ENCODE assay signal across 25 mouse cellular contexts in the genomic region with DNA sequence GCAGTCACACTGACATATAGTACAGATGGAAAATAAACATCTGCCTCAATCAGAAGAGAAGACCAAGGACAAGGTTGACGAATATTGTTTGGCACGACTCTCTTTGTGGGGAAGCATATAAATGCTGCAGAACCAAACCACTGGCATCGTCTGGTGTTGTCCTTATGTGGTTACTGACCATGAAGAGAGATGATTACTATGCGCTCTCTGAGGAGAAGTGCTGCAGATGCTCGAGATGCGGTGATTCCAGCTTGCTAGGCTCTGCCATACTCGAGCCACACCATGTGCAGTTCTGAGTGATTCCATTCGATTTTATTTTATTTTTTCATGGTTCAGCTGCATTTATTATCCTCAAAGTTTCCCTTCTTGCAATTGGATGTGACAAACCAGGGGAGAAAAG.
A peak's percentile ranks its signal among the peaks of the same experiment; 100 is the strongest.
DNase-seq lines count a peak whose midpoint lies in the region; ATAC-seq lines count a peak whose summit lies in the region.
"Had no signal": no experiment of that assay in that cellular context is flagged by ENCODE, and none has a peak within 500 bp of the region (broad histone marks: within the 10 kb centered on the region; RNA-seq: fewer than 3 reads in every experiment).

No protein-coding gene starts in this region.

- H3K9ac ChIP-seq in hindbrain, embryonic 14.5 days: no peak overlapping the region
- H3K9ac ChIP-seq in hindbrain, embryonic 11.5 days (ENCODE audit: low read depth, low read length): no peak overlapping the region
- no peak overlapping the region for H3K9ac ChIP-seq in neural tube, embryonic 14.5 days (replicated peaks; ENCODE audit: low read depth, low read length)
- H3K9ac ChIP-seq: forebrain, embryonic 13.5 days; forebrain, postnatal 0 days; heart, embryonic 13.5 days; hindbrain, embryonic 13.5 days had no signal

- DNase-seq in hindbrain, embryonic 14.5 days (ENCODE audit: low spot score): no peak
- DNase-seq in hindbrain, embryonic 11.5 days (ENCODE audit: low spot score): no peak
- peak; percentile 2 for DNase-seq in retina, postnatal 1 day
- DNase-seq in retina, embryonic 14.5 days (ENCODE audit: low spot score): no peak
- no peak for DNase-seq in heart, adult 18-20 months
- DNase-seq: adrenal gland, adult 2 months; adrenal gland, postnatal 14 days; cerebellum, adult 11-12 months; cerebellum, adult 8-10 months; cerebellum, postnatal 10 days; cerebellum, postnatal 36 days; embryo, embryonic 11 days; gastrocnemius, postnatal 25 days; heart, adult 2 months; heart, postnatal 14 days; heart, postnatal 4 days had no signal

- H3K27ac ChIP-seq in hindbrain, embryonic 14.5 days: no peak overlapping the region
- no peak overlapping the region for H3K27ac ChIP-seq in hindbrain, embryonic 11.5 days (ENCODE audit: low read depth, low read length)
- no peak overlapping the region for H3K27ac ChIP-seq in neural tube, embryonic 14.5 days (ENCODE audit: low read depth, low read length)
- H3K27ac ChIP-seq: forebrain, embryonic 13.5 days; heart, adult 2 months; heart, embryonic 10.5 days; heart, embryonic 13.5 days; hindbrain, embryonic 13.5 days had no signal

- no peaks in the 10 kb centered on the region for H3K36me3 ChIP-seq in hindbrain, embryonic 14.5 days (replicated peaks; ENCODE audit: control insufficient read depth, insufficient read depth)
- no peaks in the 10 kb centered on the region for H3K36me3 ChIP-seq in hindbrain, embryonic 11.5 days (ENCODE audit: control insufficient read depth, insufficient read depth, low read length)
- H3K36me3 ChIP-seq in neural tube, embryonic 14.5 days (ENCODE audit: control insufficient read depth, insufficient read depth, low read length): no peaks in the 10 kb centered on the region
- H3K36me3 ChIP-seq: heart, embryonic 10.5 days; heart, embryonic 13.5 days; hindbrain, embryonic 13.5 days had no signal

- ATAC-seq in hindbrain, embryonic 14.5 days (ENCODE audit: low FRiP score): 0 out of 2 replicates have a peak, but pooled peaks have one; percentile 34
- no peak for ATAC-seq in hindbrain, embryonic 11.5 days (ENCODE audit: low FRiP score)
- ATAC-seq in neural tube, embryonic 14.5 days (ENCODE audit: low read depth): peak; percentile 58; the same call in 1 of the 2 replicates
- ATAC-seq: CD4-positive, CD25-positive, alpha-beta regulatory T cell, adult 4 months; forebrain, embryonic 13.5 days; forebrain, postnatal 0 days; intestine, postnatal 0 days had no signal

- WGBS in hindbrain, embryonic 14.5 days: 63% methylated on average over 8 of the region's 8 CpGs
- WGBS in hindbrain, embryonic 11.5 days: 81% methylated on average over 8 of the region's 8 CpGs
- WGBS in neural tube, embryonic 14.5 days: 72% methylated on average over 8 of the region's 8 CpGs

- H3K9me3 ChIP-seq in hindbrain, embryonic 14.5 days (ENCODE audit: control insufficient read depth, low read length): no peaks in the 10 kb centered on the region
- no peaks in the 10 kb centered on the region for H3K9me3 ChIP-seq in hindbrain, embryonic 11.5 days (ENCODE audit: control insufficient read depth, low read length)
- H3K9me3 ChIP-seq in neural tube, embryonic 14.5 days (ENCODE audit: control insufficient read depth, low read length): no peaks in the 10 kb centered on the region
- H3K9me3 ChIP-seq: forebrain, embryonic 13.5 days; heart, embryonic 10.5 days; heart, embryonic 13.5 days; hindbrain, embryonic 13.5 days had no signal

- no peak overlapping the region for H3K4me3 ChIP-seq in hindbrain, embryonic 14.5 days (replicated peaks; ENCODE audit: low read length)
- no peak overlapping the region for H3K4me3 ChIP-seq in hindbrain, embryonic 11.5 days (ENCODE audit: low read depth, low read length)
- H3K4me3 ChIP-seq in neural tube, embryonic 14.5 days (ENCODE audit: low read depth, low read length): no peak overlapping the region
- H3K4me3 ChIP-seq: erythroblast, embryonic 14.5 days; forebrain, embryonic 13.5 days; heart, adult 2 months; heart, embryonic 10.5 days; heart, embryonic 13.5 days; hindbrain, embryonic 13.5 days had no signal

- H3K4me1 ChIP-seq in hindbrain, embryonic 14.5 days (replicated peaks; ENCODE audit: control insufficient read depth, insufficient read depth, low read length): no peaks in the 10 kb centered on the region
- no peaks in the 10 kb centered on the region for H3K4me1 ChIP-seq in hindbrain, embryonic 11.5 days (replicated peaks; ENCODE audit: control insufficient read depth, insufficient read depth, low read length)
- no peaks in the 10 kb centered on the region for H3K4me1 ChIP-seq in neural tube, embryonic 14.5 days (ENCODE audit: control insufficient read depth, insufficient read depth, low read length)
- H3K4me1 ChIP-seq: forebrain, embryonic 13.5 days; heart, embryonic 10.5 days; heart, embryonic 13.5 days; hindbrain, embryonic 13.5 days had no signal

- no peaks in the 10 kb centered on the region for H3K27me3 ChIP-seq in hindbrain, embryonic 14.5 days (ENCODE audit: control insufficient read depth, insufficient read depth, low read length)
- H3K27me3 ChIP-seq in hindbrain, embryonic 11.5 days (ENCODE audit: control insufficient read depth, insufficient read depth, low read length): no peaks in the 10 kb centered on the region
- no peaks in the 10 kb centered on the region for H3K27me3 ChIP-seq in neural tube, embryonic 14.5 days (ENCODE audit: control insufficient read depth, insufficient read depth, low read length)
- H3K27me3 ChIP-seq: forebrain, embryonic 13.5 days; heart, embryonic 13.5 days; hindbrain, embryonic 13.5 days had no signal

- H3K4me2 ChIP-seq in hindbrain, embryonic 14.5 days (replicated peaks): no peak overlapping the region
- no peak overlapping the region for H3K4me2 ChIP-seq in hindbrain, embryonic 11.5 days (replicated peaks; ENCODE audit: low read depth, low read length)
- H3K4me2 ChIP-seq in neural tube, embryonic 14.5 days (ENCODE audit: low read depth, low read length): no peak overlapping the region
- H3K4me2 ChIP-seq: forebrain, embryonic 13.5 days; heart, embryonic 13.5 days; hindbrain, embryonic 13.5 days had no signal
